Mouse (Mus musculus) heart, postnatal 0 days (tissue): ENCODE results near the gene Nfya. TPM values are rescaled to one million over a fixed set of nuclear protein-coding genes. Genes with fewer than 3 reads are reported as not detected.

ENCODE experiments used
- ATAC-seq: fragments of 200-750 bp; cut with Nextera tagmentation; 2 replicates; pipeline ENCODE4 v1.8.0; 2017; ENCODE audit warnings: low read depth, moderate number of reproducible peaks, moderate library complexity; ENCODE audit not compliant: insufficient read depth
- DNase-seq: peaks from one replicate; pipeline ENCODE4 v3.0.0-alpha.2; 2016; ENCODE audit warnings: low spot score
- H3K27ac ChIP-seq: fragments of 300-500 bp; sonication (generic); 2 replicates; pipeline ENCODE4 v1.5.1; 2014; ENCODE audit warnings: low read depth, mild to moderate bottlenecking
- H3K27me3 ChIP-seq: fragments of 300-500 bp; sonication (generic); 2 replicates; pipeline ENCODE4 v1.6.1; 2014; ENCODE audit warnings: low read length, mixed read lengths; ENCODE audit not compliant: control insufficient read depth, insufficient read depth
- H3K36me3 ChIP-seq: fragments of 300-500 bp; sonication (generic); replicated peaks from 2 replicates; pipeline ENCODE4 v1.6.1; 2014; ENCODE audit warnings: low read length, mixed read lengths; ENCODE audit not compliant: control insufficient read depth, insufficient read depth
- H3K4me1 ChIP-seq: fragments of 300-500 bp; sonication (generic); 2 replicates; pipeline ENCODE4 v1.6.1; 2014; ENCODE audit warnings: antibody characterized with exemption; ENCODE audit not compliant: control insufficient read depth, insufficient read depth
- H3K4me2 ChIP-seq: fragments of 300-500 bp; sonication (generic); 2 replicates; pipeline ENCODE4 v1.6.1; 2014; ENCODE audit warnings: low read depth, mild to moderate bottlenecking, low read length, moderate library complexity
- H3K4me3 ChIP-seq: fragments of 300-500 bp; sonication (generic); 2 replicates; pipeline ENCODE4 v1.5.1; 2014; ENCODE audit warnings: low read depth, low read length
- H3K9ac ChIP-seq: fragments of 300-500 bp; sonication (generic); replicated peaks from 2 replicates; pipeline ENCODE4 v1.6.1; 2014; ENCODE audit warnings: low read depth, low read length, mixed read lengths
- H3K9me3 ChIP-seq: fragments of 300-500 bp; sonication (generic); replicated peaks from 2 replicates; pipeline ENCODE4 v1.6.1; 2016; ENCODE audit warnings: low read length; ENCODE audit not compliant: control insufficient read depth
- CTCF ChIP-seq: IDR thresholded peaks from 2 replicates; pipeline ENCODE4 v1.5.1; 2016; ENCODE audit warnings: antibody characterized with exemption, control low read depth, low read depth
- EP300 ChIP-seq: IDR thresholded peaks from 2 replicates; pipeline ENCODE4 v1.6.1; 2016; ENCODE audit warnings: antibody characterized with exemption, low read depth
- WGBS: fragments of 180-500 bp; shearing (Covaris S2); extraction: QIAGEN DNeasy Blood & Tissue Kit; methylation state at CpG from one replicate; pipeline ENCODE4 v1.1.7; 2014; 5-methylcytosine and 5-hydroxymethylcytosine counted together
- polyA plus RNA-seq: library from polyadenylated mRNA; unstranded; fragments of >200 nt; fragmentation: Nextera tagmentation; extraction: Ambion mirVana; gene quantifications from 2 replicates; pipeline ENCODE4 v1.2.1, GENCODE M21; 2015
- total RNA-seq: library from RNA; depleted of rRNA; stranded (reverse); fragments of >200 nt; gene quantifications from 2 replicates; pipeline ENCODE4 v1.2.3, GENCODE M21; 2014; ENCODE audit warnings: low replicate concordance

Gene Nfya
- total and polyA plus RNA-seq, 2 experiments from 2014 or later, result 4.7 to 27.4 TPM

GRCm38 (mm10) chr17:48350681-48351193 is 59.0 kb downstream of the Nfya start:
- TF ChIP-seq CTCF (no peak), EP300 (no peak)
- H3K4me2 ChIP-seq, result no peak overlapping the region
- H3K27me3 ChIP-seq, result no peaks in the 10 kb centered on the region
- 65% methylated on average over 5 of the region's 5 CpGs for WGBS
- no peaks in the 10 kb centered on the region for H3K9me3 ChIP-seq
- H3K4me1 ChIP-seq, result no peaks in the 10 kb centered on the region
- H3K9ac ChIP-seq, result no peak overlapping the region
- no peak overlapping the region for H3K4me3 ChIP-seq
- ATAC-seq, result no peak
- DNase-seq, result no peak
- no peak overlapping the region for H3K27ac ChIP-seq
- no peaks in the 10 kb centered on the region for H3K36me3 ChIP-seq

- H3K4me3 ChIP-seq, result no peak overlapping the region
- no peaks in the 10 kb centered on the region for H3K36me3 ChIP-seq
Observed at GRCm38 (mm10) chr17:48347287-48347686, 62.4 kb downstream of the Nfya start.

GRCm38 (mm10) chr17:48346834-48347233 is 62.9 kb downstream of the Nfya start:
- no peak for DNase-seq
- H3K9ac ChIP-seq, result no peak overlapping the region
- 58% methylated on average over 4 of the region's 4 CpGs for WGBS
- no peak overlapping the region for H3K27ac ChIP-seq
- no peaks in the 10 kb centered on the region for H3K9me3 ChIP-seq
- H3K4me2 ChIP-seq, result no peak overlapping the region
- H3K4me3 ChIP-seq, result no peak overlapping the region
- ATAC-seq, result no peak
- H3K36me3 ChIP-seq, result no peaks in the 10 kb centered on the region
- TF ChIP-seq CTCF (no peak), EP300 (no peak)
- H3K4me1 ChIP-seq, result no peaks in the 10 kb centered on the region
- H3K27me3 ChIP-seq, result no peaks in the 10 kb centered on the region

More at GRCm38 (mm10) chr17:48347287-48347686, 62.4 kb downstream of the Nfya start:
- H3K4me1 ChIP-seq, result no peaks in the 10 kb centered on the region
- WGBS, result 71% methylated on average over 2 of the region's 2 CpGs
- ATAC-seq (no peak), DNase-seq (no peak)
- H3K4me2 ChIP-seq, result no peak overlapping the region
- no peaks in the 10 kb centered on the region for H3K27me3 ChIP-seq
- no peaks in the 10 kb centered on the region for H3K9me3 ChIP-seq
- TF ChIP-seq EP300 (no peak), CTCF (no peak)
- no peak overlapping the region for H3K9ac ChIP-seq
- H3K27ac ChIP-seq, result no peak overlapping the region

- ATAC-seq (no peak), DNase-seq (no peak)
- Histone ChIP-seq H3K36me3 (no peaks in the 10 kb centered on the region), H3K4me1 (no peaks in the 10 kb centered on the region), H3K27me3 (no peaks in the 10 kb centered on the region), H3K9me3 (no peaks in the 10 kb centered on the region), H3K4me3 (no peak within 1 kb of the TSS), H3K9ac (no peak within 1 kb of the TSS), H3K27ac (no peak within 1 kb of the TSS), H3K4me2 (no peak within 1 kb of the TSS)
- 73% methylated on average over 5 of the region's 5 CpGs for whole genome bisulfite sequencing
- TF ChIP-seq CTCF (no peak), EP300 (no peak)
Observed at GRCm38 (mm10) chr17:48346231-48346630, 63.5 kb downstream of the Nfya start, which contains the start of gene Trem2. Trem2 (plus strand) TSS chr17:48346401.

GRCm38 (mm10) chr17:48345824-48346223 is 63.9 kb downstream of the Nfya start:
- no peaks in the 10 kb centered on the region for H3K4me1 ChIP-seq
- no peak overlapping the region for H3K4me2 ChIP-seq
- H3K27me3 ChIP-seq, result no peaks in the 10 kb centered on the region
- no peak overlapping the region for H3K4me3 ChIP-seq
- no peak overlapping the region for H3K27ac ChIP-seq
- no peak for TF ChIP-seq CTCF
- TF ChIP-seq EP300, result no peak
- no peaks in the 10 kb centered on the region for H3K36me3 ChIP-seq
- H3K9me3 ChIP-seq, result no peaks in the 10 kb centered on the region
- ATAC-seq, result no peak
- WGBS, result 77% methylated on average over 4 of the region's 4 CpGs
- H3K9ac ChIP-seq, result no peak overlapping the region
- DNase-seq, result no peak

- H3K27me3 ChIP-seq, result no peaks in the 10 kb centered on the region
- DNase-seq (no peak), ATAC-seq (no peak)
- H3K4me1 ChIP-seq, result no peaks in the 10 kb centered on the region
- WGBS, result 64% methylated on average over 2 of the region's 2 CpGs
- no peak overlapping the region for H3K4me3 ChIP-seq
- H3K9me3 ChIP-seq, result no peaks in the 10 kb centered on the region
- no peak overlapping the region for H3K9ac ChIP-seq
- no peak overlapping the region for H3K27ac ChIP-seq
- TF ChIP-seq CTCF, result no peak
- no peak for TF ChIP-seq EP300
- H3K36me3 ChIP-seq, result no peaks in the 10 kb centered on the region
- H3K4me2 ChIP-seq, result no peak overlapping the region
Observed at GRCm38 (mm10) chr17:48343065-48343464, 66.6 kb downstream of the Nfya start.
